Mouse (Mus musculus): ENCODE data around the gene Ubr2. TPM values are rescaled to one million over a fixed set of nuclear protein-coding genes. Genes with fewer than 3 reads are reported as not detected.

The Ubr2 gene
- total and polyA plus RNA-seq, 3 experiments = 29.8 to 86.1 (median 63.9) TPM

DNA sequence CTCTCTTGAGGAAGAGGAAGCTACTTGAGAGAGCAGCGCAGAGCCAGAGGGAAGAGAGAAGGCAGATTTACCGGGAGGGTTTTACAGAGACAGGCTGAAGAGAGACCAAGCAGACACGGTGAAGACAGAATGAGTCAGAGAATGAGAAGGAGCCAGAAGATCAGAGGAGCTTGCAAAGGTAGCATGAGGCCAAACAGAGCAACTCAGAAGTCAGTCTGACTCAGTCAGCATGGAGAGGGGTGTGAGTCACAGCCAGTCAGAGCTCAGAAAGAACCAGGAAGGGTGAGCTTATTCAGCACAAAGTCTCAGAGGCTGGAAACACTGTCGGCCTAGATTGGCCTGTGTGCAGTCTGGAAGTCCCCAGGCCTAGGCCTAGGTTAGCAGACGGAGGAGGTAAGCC is 77.4 kb downstream of the Ubr2 start:
- Histone ChIP-seq H3K27me3 (ENCODE audit: control insufficient read depth, insufficient read depth, low read length) (no peaks in the 10 kb centered on the region), H3K79me2 (replicated peaks; ENCODE audit: control insufficient read depth, insufficient read depth, low read length) (no peaks in the 10 kb centered on the region), H3K9ac (ENCODE audit: low read depth, low read length) (no peak overlapping the region), H3K4me1 (ENCODE audit: control insufficient read depth, insufficient read depth, low read length) (no peaks in the 10 kb centered on the region), H3K27ac (no peak overlapping the region), H3K4me3 (no peak overlapping the region), H3K36me3 (ENCODE audit: control insufficient read depth, insufficient read depth, low read length) (no peaks in the 10 kb centered on the region)
- WGBS = 87% methylated on average over 5 of the region's 5 CpGs
- no peak for DNase-seq
- TF ChIP-seq POLR2A (IDR thresholded peaks at IDR 0.05; ENCODE audit: insufficient read depth, low read depth, low read length) (no peak), CTCF (IDR thresholded peaks at IDR 0.05) (no peak), EP300 (IDR thresholded peaks at IDR 0.05; ENCODE audit: insufficient read depth, low read depth, low read length) (no peak)
- intact Hi-C loops (cut with DNase I) = no loop called here

DNA sequence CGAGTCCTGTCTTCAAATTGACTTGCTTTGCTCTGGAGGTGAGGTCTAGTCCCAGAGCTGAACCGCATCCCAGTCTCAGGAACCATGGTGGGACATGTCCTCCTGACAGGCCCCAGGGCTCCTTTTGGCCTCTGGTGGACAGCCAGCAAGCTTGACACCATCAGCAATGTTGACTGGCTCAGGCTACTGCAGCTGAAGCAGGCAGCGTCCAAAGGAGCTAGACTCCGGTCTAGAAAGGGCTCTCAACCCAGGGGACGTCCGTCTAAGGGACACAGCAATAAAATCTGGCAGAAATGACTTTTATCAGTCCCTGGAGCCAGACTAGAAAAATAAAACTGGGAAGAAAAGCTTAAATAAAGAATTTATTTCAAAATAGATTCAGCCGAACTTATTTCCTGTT is 80.5 kb downstream of the Ubr2 start:
- no peaks in the 10 kb centered on the region for H3K4me1 ChIP-seq (ENCODE audit: control insufficient read depth, insufficient read depth, low read length)
- intact Hi-C loops (cut with DNase I) = no loop called here
- 79% methylated on average over 7 of the region's 7 CpGs for WGBS
- H3K9ac ChIP-seq (ENCODE audit: low read depth, low read length) = no peak overlapping the region
- no peaks in the 10 kb centered on the region for H3K79me2 ChIP-seq (replicated peaks; ENCODE audit: control insufficient read depth, insufficient read depth, low read length)
- DNase-seq = no peak
- no peaks in the 10 kb centered on the region for H3K36me3 ChIP-seq (ENCODE audit: control insufficient read depth, insufficient read depth, low read length)
- no peaks in the 10 kb centered on the region for H3K27me3 ChIP-seq (ENCODE audit: control insufficient read depth, insufficient read depth, low read length)
- no peak overlapping the region for H3K27ac ChIP-seq
- no peak overlapping the region for H3K4me3 ChIP-seq
- no peak for TF ChIP-seq EP300 (IDR thresholded peaks at IDR 0.05; ENCODE audit: insufficient read depth, low read depth, low read length)
- no peak for TF ChIP-seq CTCF (IDR thresholded peaks at IDR 0.05)
- TF ChIP-seq POLR2A (IDR thresholded peaks at IDR 0.05; ENCODE audit: insufficient read depth, low read depth, low read length) = no peak

- no peak overlapping the region for H3K4me3 ChIP-seq
- DNase-seq = no peak
- no peaks in the 10 kb centered on the region for H3K79me2 ChIP-seq (replicated peaks; ENCODE audit: control insufficient read depth, insufficient read depth, low read length)
- H3K9ac ChIP-seq (ENCODE audit: low read depth, low read length) = no peak overlapping the region
- H3K4me1 ChIP-seq (ENCODE audit: control insufficient read depth, insufficient read depth, low read length) = no peaks in the 10 kb centered on the region
- TF ChIP-seq POLR2A (IDR thresholded peaks at IDR 0.05; ENCODE audit: insufficient read depth, low read depth, low read length) (no peak), CTCF (IDR thresholded peaks at IDR 0.05) (no peak), EP300 (IDR thresholded peaks at IDR 0.05; ENCODE audit: insufficient read depth, low read depth, low read length) (no peak)
- H3K27ac ChIP-seq = no peak overlapping the region
- H3K27me3 ChIP-seq (ENCODE audit: control insufficient read depth, insufficient read depth, low read length) = no peaks in the 10 kb centered on the region
- no peaks in the 10 kb centered on the region for H3K36me3 ChIP-seq (ENCODE audit: control insufficient read depth, insufficient read depth, low read length)
- intact Hi-C loops (cut with DNase I) = no loop called here
- 91% methylated on average over 12 of the region's 12 CpGs for WGBS
These were observed 81.1 kb downstream of the Ubr2 start for GRCm38 (mm10) chr17:46929277-46929676.

DNA sequence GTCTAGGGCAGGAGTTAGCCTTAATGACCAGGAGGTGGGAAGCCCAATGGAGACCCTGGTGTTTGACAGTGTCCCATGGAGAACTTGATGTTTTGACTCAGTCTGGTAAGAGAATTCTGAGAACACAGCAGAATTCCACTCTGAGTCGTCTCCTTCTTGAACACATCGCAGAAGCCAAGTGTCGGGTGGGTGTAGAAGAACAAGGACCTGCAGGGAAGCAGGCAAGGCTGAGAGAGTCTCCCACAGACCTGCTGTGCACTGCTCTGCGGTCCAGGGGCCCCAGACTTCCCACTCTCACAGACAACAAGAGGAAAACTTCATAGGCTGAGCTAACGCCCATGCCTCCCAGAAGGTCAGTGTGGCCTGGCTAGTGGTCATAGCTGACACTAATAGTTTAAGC is 82.6 kb downstream of the Ubr2 start:
- H3K4me1 ChIP-seq (ENCODE audit: control insufficient read depth, insufficient read depth, low read length) = no peaks in the 10 kb centered on the region
- DNase-seq = no peak
- no peak overlapping the region for H3K9ac ChIP-seq (ENCODE audit: low read depth, low read length)
- no peak overlapping the region for H3K27ac ChIP-seq
- H3K4me3 ChIP-seq = no peak overlapping the region
- no peaks in the 10 kb centered on the region for H3K36me3 ChIP-seq (ENCODE audit: control insufficient read depth, insufficient read depth, low read length)
- 92% methylated on average over 5 of the region's 5 CpGs for WGBS
- H3K27me3 ChIP-seq (ENCODE audit: control insufficient read depth, insufficient read depth, low read length) = no peaks in the 10 kb centered on the region
- intact Hi-C loops (cut with DNase I) = no loop called here
- no peaks in the 10 kb centered on the region for H3K79me2 ChIP-seq (replicated peaks; ENCODE audit: control insufficient read depth, insufficient read depth, low read length)
- TF ChIP-seq EP300 (IDR thresholded peaks at IDR 0.05; ENCODE audit: insufficient read depth, low read depth, low read length) (no peak), CTCF (IDR thresholded peaks at IDR 0.05) (no peak), POLR2A (IDR thresholded peaks at IDR 0.05; ENCODE audit: insufficient read depth, low read depth, low read length) (no peak)

DNA sequence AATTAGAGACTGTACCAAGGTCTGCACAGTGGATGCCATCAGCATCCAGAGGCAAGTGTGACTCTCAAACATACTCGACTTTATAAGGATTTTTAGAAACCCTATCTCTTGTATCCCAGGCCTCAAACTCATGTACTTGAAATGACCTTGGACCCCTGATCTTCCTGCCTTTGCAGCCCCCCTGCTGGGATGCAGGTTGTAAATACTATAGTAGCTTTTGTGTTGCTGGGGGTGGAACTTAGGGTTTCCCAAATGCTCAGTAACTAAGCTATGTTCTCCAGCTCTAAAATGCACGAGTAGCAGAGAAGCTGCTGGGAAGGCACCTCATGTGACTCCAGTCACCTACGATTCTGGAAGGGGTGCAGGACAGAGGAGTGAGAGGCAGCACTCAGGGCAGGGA is 83.4 kb downstream of the Ubr2 start:
- no peaks in the 10 kb centered on the region for H3K4me1 ChIP-seq (ENCODE audit: control insufficient read depth, insufficient read depth, low read length)
- intact Hi-C loops (cut with DNase I) = no loop called here
- H3K27me3 ChIP-seq (ENCODE audit: control insufficient read depth, insufficient read depth, low read length) = no peaks in the 10 kb centered on the region
- DNase-seq = no peak
- no peaks in the 10 kb centered on the region for H3K36me3 ChIP-seq (ENCODE audit: control insufficient read depth, insufficient read depth, low read length)
- TF ChIP-seq POLR2A (IDR thresholded peaks at IDR 0.05; ENCODE audit: insufficient read depth, low read depth, low read length) = no peak
- no peak for TF ChIP-seq CTCF (IDR thresholded peaks at IDR 0.05)
- TF ChIP-seq EP300 (IDR thresholded peaks at IDR 0.05; ENCODE audit: insufficient read depth, low read depth, low read length) = no peak
- 51% methylated on average over 3 of the region's 3 CpGs for WGBS
- H3K79me2 ChIP-seq (replicated peaks; ENCODE audit: control insufficient read depth, insufficient read depth, low read length) = no peaks in the 10 kb centered on the region
- H3K9ac ChIP-seq (ENCODE audit: low read depth, low read length) = no peak overlapping the region
- H3K4me3 ChIP-seq = no peak overlapping the region
- no peak overlapping the region for H3K27ac ChIP-seq

GRCm38 (mm10) chr17:46926192-46926591 is 84.2 kb downstream of the Ubr2 start:
- H3K27ac ChIP-seq = no peak overlapping the region
- WGBS = 53% methylated on average over 6 of the region's 6 CpGs
- no peaks in the 10 kb centered on the region for H3K36me3 ChIP-seq (ENCODE audit: control insufficient read depth, insufficient read depth, low read length)

More at GRCm38 (mm10) chr17:46926192-46926591, 84.2 kb downstream of the Ubr2 start:
- TF ChIP-seq CTCF (IDR thresholded peaks at IDR 0.05) (no peak), POLR2A (IDR thresholded peaks at IDR 0.05; ENCODE audit: insufficient read depth, low read depth, low read length) (no peak), EP300 (IDR thresholded peaks at IDR 0.05; ENCODE audit: insufficient read depth, low read depth, low read length) (no peak)
- Histone ChIP-seq H3K79me2 (replicated peaks; ENCODE audit: control insufficient read depth, insufficient read depth, low read length) (no peaks in the 10 kb centered on the region), H3K27me3 (ENCODE audit: control insufficient read depth, insufficient read depth, low read length) (no peaks in the 10 kb centered on the region), H3K9ac (ENCODE audit: low read depth, low read length) (no peak overlapping the region), H3K4me3 (no peak overlapping the region), H3K4me1 (ENCODE audit: control insufficient read depth, insufficient read depth, low read length) (no peaks in the 10 kb centered on the region)
- DNase-seq = no peak
- intact Hi-C loops (cut with DNase I) = no loop called here

All from heart, adult 2 months (tissue).